Mouse (Mus musculus) heart, embryonic 14.5 days (tissue): Measurements from ENCODE around the gene Sez6l2. TPM values are rescaled to one million over a fixed set of nuclear protein-coding genes. Genes with fewer than 3 reads are reported as not detected.

Source experiments
- ATAC-seq: fragments of 200-750 bp; cut with Nextera tagmentation; 2 replicates; pipeline ENCODE4 v1.8.0; 2017; ENCODE audit warnings: low read depth, moderate TSS enrichment; ENCODE audit not compliant: insufficient number of reproducible peaks, insufficient read depth, low FRiP score
- H3K27ac ChIP-seq, 2 experiments: fragments of 200-500 bp in 1 of 2; fragments of 300-500 bp in 1 of 2; sonication (generic) in 1 of 2; replicated peaks in 1 of 2; 2 replicates each; pipeline ENCODE4 v1.5.1; 2012 to 2014; ENCODE audit warnings: low read depth in 2 of 2, low read length in 2 of 2, control low read depth in 1 of 2, mild to moderate bottlenecking in 1 of 2, mixed read lengths in 1 of 2; ENCODE audit not compliant: control insufficient read depth in 1 of 2, insufficient read depth in 1 of 2
- H3K27me3 ChIP-seq: fragments of 300-500 bp; sonication (generic); 2 replicates; pipeline ENCODE4 v1.6.1; 2014; ENCODE audit warnings: mild to moderate bottlenecking, low read length, control low read depth; ENCODE audit not compliant: control insufficient read depth, insufficient read depth
- H3K36me3 ChIP-seq: fragments of 300-500 bp; sonication (generic); 2 replicates; pipeline ENCODE4 v1.6.1; 2014; ENCODE audit warnings: mild to moderate bottlenecking, control low read depth, low read length, mixed read lengths; ENCODE audit not compliant: control insufficient read depth, insufficient read depth
- H3K4me1 ChIP-seq, 2 experiments: fragments of 200-500 bp in 1 of 2; fragments of 300-500 bp in 1 of 2; sonication (generic) in 1 of 2; 2 replicates each; pipeline ENCODE4 v1.6.1; 2012 to 2014; ENCODE audit warnings: low read length in 2 of 2, control low read depth in 1 of 2, mixed read lengths in 1 of 2; ENCODE audit not compliant: control insufficient read depth in 2 of 2, insufficient read depth in 2 of 2
- H3K4me2 ChIP-seq: fragments of 300-500 bp; sonication (generic); 2 replicates; pipeline ENCODE4 v1.6.1; 2014; ENCODE audit warnings: mild to moderate bottlenecking, low read length
- H3K4me3 ChIP-seq, 2 experiments: fragments of 200-500 bp in 1 of 2; fragments of 300-500 bp in 1 of 2; sonication (generic) in 1 of 2; 2 replicates each; pipeline ENCODE4 v1.5.1; 2012 to 2014; ENCODE audit warnings: low read length in 2 of 2, mild to moderate bottlenecking in 2 of 2, control low read depth in 1 of 2, low read depth in 1 of 2, moderate library complexity in 1 of 2; ENCODE audit not compliant: control insufficient read depth in 1 of 2, insufficient read depth in 1 of 2
- H3K9ac ChIP-seq: fragments of 300-500 bp; sonication (generic); 2 replicates; pipeline ENCODE4 v1.6.1; 2014; ENCODE audit warnings: mild to moderate bottlenecking, low read length
- H3K9me3 ChIP-seq: fragments of 300-500 bp; sonication (generic); 2 replicates; pipeline ENCODE4 v1.6.1; 2016; ENCODE audit warnings: low read length, control low read depth; ENCODE audit not compliant: control insufficient read depth
- WGBS: fragments of 180-500 bp; shearing (Covaris S2); extraction: QIAGEN DNeasy Blood & Tissue Kit; methylation state at CpG from one replicate; pipeline ENCODE4 v1.1.7; 2014; 5-methylcytosine and 5-hydroxymethylcytosine counted together
- polyA plus RNA-seq: library from polyadenylated mRNA; unstranded; fragments of >200 nt; fragmentation: Nextera tagmentation; extraction: Ambion mirVana; gene quantifications from 2 replicates; pipeline ENCODE4 v1.2.1, GENCODE M21; 2014

Sez6l2 gene
- polyA plus RNA-seq, 1 experiment from 2014 or later = 1.4 TPM

- H3K4me2 ChIP-seq = no peak overlapping the region
- H3K27me3 ChIP-seq = no peaks in the 10 kb centered on the region
- H3K27ac ChIP-seq = peak overlapping the region in 1 of 2 experiments; percentile 37; a peak in 1 of 4 replicates
- H3K4me3 ChIP-seq = no peak overlapping the region
- no peaks in the 10 kb centered on the region for H3K36me3 ChIP-seq
- ATAC-seq = no peak
- 57% methylated on average over 5 of the region's 5 CpGs for WGBS
- H3K4me1 ChIP-seq = 0 out of 4 replicates have a peak, but pooled peaks cover 0 to 6% of the 10 kb centered on the region in 2 experiments
- H3K9me3 ChIP-seq = no peaks in the 10 kb centered on the region
- no peak overlapping the region for H3K9ac ChIP-seq
Measured at GRCm38 (mm10) chr7:126923999-126924398, 26.4 kb upstream of the Sez6l2 start.

- Histone ChIP-seq H3K4me2 (no peak overlapping the region), H3K27ac (no peak overlapping the region), H3K9ac (no peak overlapping the region), H3K27me3 (no peaks in the 10 kb centered on the region), H3K36me3 (peaks cover 10% of the 10 kb centered on the region), H3K4me3 (no peak overlapping the region), H3K9me3 (no peaks in the 10 kb centered on the region), H3K4me1 (peaks cover 3 to 12% of the 10 kb centered on the region in 2 experiments)
- ATAC-seq = no peak
- WGBS = 29% methylated on average over 3 of the region's 3 CpGs
Measured at GRCm38 (mm10) chr7:126926299-126926698, 24.1 kb upstream of the Sez6l2 start.

- Histone ChIP-seq H3K9me3 (no peaks in the 10 kb centered on the region), H3K4me1 (peaks cover 3 to 9% of the 10 kb centered on the region in 2 experiments), H3K27me3 (no peaks in the 10 kb centered on the region), H3K9ac (peak within 1 kb of the TSS; percentile 88), H3K36me3 (peaks cover 28% of the 10 kb centered on the region), H3K4me2 (peak within 1 kb of the TSS; percentile 97), H3K27ac (peak within 1 kb of the TSS; percentile 17 to 66), H3K4me3 (peak within 1 kb of the TSS; percentile 52 to 77)
- 2% methylated on average over 56 of the region's 56 CpGs for WGBS
- peak; percentile 93 for ATAC-seq
Measured at GRCm38 (mm10) chr7:126928384-126929037, 21.9 kb upstream of the Sez6l2 start, which contains the start of gene Kctd13. TSS of gene Kctd13 (plus strand) at chr7:126928879.

- peak overlapping the region; percentile 3 to 66; a peak in 3 of 4 replicates for H3K27ac ChIP-seq
- peak overlapping the region; percentile 88 for H3K9ac ChIP-seq
- ATAC-seq = no peak; the same call in 1 of the 2 replicates
- peaks cover 32% of the 10 kb centered on the region for H3K36me3 ChIP-seq
- 0% methylated on average over 27 of the region's 27 CpGs for WGBS
- no peaks in the 10 kb centered on the region for H3K9me3 ChIP-seq
- H3K4me3 ChIP-seq = peak overlapping the region; percentile 52 to 77
- peak overlapping the region; percentile 97 for H3K4me2 ChIP-seq
- H3K4me1 ChIP-seq = peaks cover 3 to 6% of the 10 kb centered on the region in 2 experiments
- no peaks in the 10 kb centered on the region for H3K27me3 ChIP-seq
Measured at GRCm38 (mm10) chr7:126929046-126929445, 21.3 kb upstream of the Sez6l2 start.

- H3K9ac ChIP-seq = no peak overlapping the region
- H3K4me2 ChIP-seq = no peak overlapping the region
- H3K27me3 ChIP-seq = no peaks in the 10 kb centered on the region
- no peak for ATAC-seq
- no peak overlapping the region for H3K4me3 ChIP-seq
- H3K36me3 ChIP-seq = peaks cover 49% of the 10 kb centered on the region
- 75% methylated on average over 2 of the region's 2 CpGs for WGBS
- no peak overlapping the region for H3K27ac ChIP-seq
- no peaks in the 10 kb centered on the region for H3K9me3 ChIP-seq
- H3K4me1 ChIP-seq = peaks cover 3 to 6% of the 10 kb centered on the region in 2 experiments
Measured at GRCm38 (mm10) chr7:126932652-126933051, 17.7 kb upstream of the Sez6l2 start.

- 50% methylated on average over 6 of the region's 6 CpGs for WGBS
- no peaks in the 10 kb centered on the region for H3K4me1 ChIP-seq
- ATAC-seq = no peak
- no peak overlapping the region for H3K27ac ChIP-seq
- no peaks in the 10 kb centered on the region for H3K27me3 ChIP-seq
- H3K4me2 ChIP-seq = no peak overlapping the region
- H3K4me3 ChIP-seq = no peak overlapping the region
- H3K9me3 ChIP-seq = no peaks in the 10 kb centered on the region
- peaks cover 29% of the 10 kb centered on the region for H3K36me3 ChIP-seq
- H3K9ac ChIP-seq = no peak overlapping the region
Measured at GRCm38 (mm10) chr7:126941171-126941570, 9.2 kb upstream of the Sez6l2 start.

GRCm38 (mm10) chr7:126941801-126942200 is 8.6 kb upstream of the Sez6l2 start:
- no peak overlapping the region for H3K27ac ChIP-seq
- H3K9me3 ChIP-seq = no peaks in the 10 kb centered on the region
- 73% methylated on average over 5 of the region's 5 CpGs for WGBS
- H3K36me3 ChIP-seq = peaks cover 22% of the 10 kb centered on the region
- no peaks in the 10 kb centered on the region for H3K4me1 ChIP-seq
- H3K4me2 ChIP-seq = no peak overlapping the region
- no peak for ATAC-seq
- no peak overlapping the region for H3K4me3 ChIP-seq
- no peak overlapping the region for H3K9ac ChIP-seq
- no peaks in the 10 kb centered on the region for H3K27me3 ChIP-seq
